Mouse (Mus musculus): Measurements from ENCODE around the gene Prn.

Gene Prn

GRCm38 (mm10) chr2:131909683-131910572 is at the start of gene Prn, which contains the start of gene Prnp:
Prn (plus strand) TSS chr2:131909957.
Prnp (plus strand) TSS chr2:131909928.
- DNase-seq (ENCODE audit: low spot score), result peak; percentile 77

GRCm38 (mm10) chr2:131862617-131863275 is 47.0 kb upstream of the Prn start:
- no peak for DNase-seq (ENCODE audit: low spot score)

- no peak for DNase-seq (ENCODE audit: low spot score)
Observed at GRCm38 (mm10) chr2:131863472-131863871, 46.3 kb upstream of the Prn start.

GRCm38 (mm10) chr2:131864262-131864796 is 45.4 kb upstream of the Prn start:
- DNase-seq (ENCODE audit: low spot score), result no peak

- no peak for DNase-seq (ENCODE audit: low spot score)
Observed at GRCm38 (mm10) chr2:131866676-131867075, 43.1 kb upstream of the Prn start.

GRCm38 (mm10) chr2:131868983-131869382 is 40.8 kb upstream of the Prn start:
- no peak for DNase-seq (ENCODE audit: low spot score)

- no peak for DNase-seq (ENCODE audit: low spot score)
Observed at GRCm38 (mm10) chr2:131873376-131873775, 36.4 kb upstream of the Prn start.

- DNase-seq (ENCODE audit: low spot score), result no peak
Observed at GRCm38 (mm10) chr2:131876551-131877265, 33.0 kb upstream of the Prn start.

- no peak for DNase-seq (ENCODE audit: low spot score)
Observed at GRCm38 (mm10) chr2:131881766-131882165, 28.0 kb upstream of the Prn start.

GRCm38 (mm10) chr2:131883136-131883535 is 26.6 kb upstream of the Prn start:
- no peak for DNase-seq (ENCODE audit: low spot score)

GRCm38 (mm10) chr2:131886503-131887160 is 23.1 kb upstream of the Prn start:
- DNase-seq (ENCODE audit: low spot score), result no peak

- no peak for DNase-seq (ENCODE audit: low spot score)
Observed at GRCm38 (mm10) chr2:131888233-131888632, 21.5 kb upstream of the Prn start.

- no peak for DNase-seq (ENCODE audit: low spot score)
Observed at GRCm38 (mm10) chr2:131892534-131892933, 17.2 kb upstream of the Prn start.

- DNase-seq (ENCODE audit: low spot score), result no peak
Observed at GRCm38 (mm10) chr2:131895106-131895505, 14.7 kb upstream of the Prn start.

- DNase-seq (ENCODE audit: low spot score), result no peak
Observed at GRCm38 (mm10) chr2:131896011-131896410, 13.7 kb upstream of the Prn start.

GRCm38 (mm10) chr2:131897336-131898109 is 12.2 kb upstream of the Prn start:
- DNase-seq (ENCODE audit: low spot score), result no peak

- no peak for DNase-seq (ENCODE audit: low spot score)
Observed at GRCm38 (mm10) chr2:131902423-131902822, 7.3 kb upstream of the Prn start.

- DNase-seq (ENCODE audit: low spot score), result no peak
Observed at GRCm38 (mm10) chr2:131902867-131903266, 6.9 kb upstream of the Prn start.

- no peak for DNase-seq (ENCODE audit: low spot score)
Observed at GRCm38 (mm10) chr2:131905025-131905424, 4.7 kb upstream of the Prn start.

GRCm38 (mm10) chr2:131905776-131906175 is 4.0 kb upstream of the Prn start:
- no peak for DNase-seq (ENCODE audit: low spot score)

GRCm38 (mm10) chr2:131906266-131906665 is 3.5 kb upstream of the Prn start:
- no peak for DNase-seq (ENCODE audit: low spot score)

All from ovary, postnatal 10 days (tissue).